Mouse (Mus musculus) thymus, postnatal 36 days (tissue): ENCODE data around the gene Spred2.
"Not testable (repeated sequence)": the region's sequence is repeated elsewhere in the genome, so short reads cannot be mapped to it uniquely, and the experiment has no call there.

ENCODE experiments used
- DNase-seq, 2 experiments: peaks; one replicate each; pipeline ENCODE4 v3.0.0; 2022; ENCODE audit warnings: mixed read lengths in 2 of 2

The Spred2 gene

GRCm38 (mm10) chr11:20025899-20026298 lies 101.7 kb downstream of the Spred2 start:
- DNase-seq, result no peak

GRCm38 (mm10) chr11:20027719-20028118 lies 103.5 kb downstream of the Spred2 start:
- no peak for DNase-seq

- DNase-seq, result no peak
These were observed 104.2 kb downstream of the Spred2 start for GRCm38 (mm10) chr11:20028396-20028795.

- DNase-seq, result no peak
These were observed 104.8 kb downstream of the Spred2 start for GRCm38 (mm10) chr11:20029014-20029413.

GRCm38 (mm10) chr11:20030973-20031372 lies 106.8 kb downstream of the Spred2 start:
- not testable (repeated sequence) for DNase-seq

GRCm38 (mm10) chr11:20031536-20031935 lies 107.4 kb downstream of the Spred2 start:
- peak; percentile 45 to 47 for DNase-seq

DNA sequence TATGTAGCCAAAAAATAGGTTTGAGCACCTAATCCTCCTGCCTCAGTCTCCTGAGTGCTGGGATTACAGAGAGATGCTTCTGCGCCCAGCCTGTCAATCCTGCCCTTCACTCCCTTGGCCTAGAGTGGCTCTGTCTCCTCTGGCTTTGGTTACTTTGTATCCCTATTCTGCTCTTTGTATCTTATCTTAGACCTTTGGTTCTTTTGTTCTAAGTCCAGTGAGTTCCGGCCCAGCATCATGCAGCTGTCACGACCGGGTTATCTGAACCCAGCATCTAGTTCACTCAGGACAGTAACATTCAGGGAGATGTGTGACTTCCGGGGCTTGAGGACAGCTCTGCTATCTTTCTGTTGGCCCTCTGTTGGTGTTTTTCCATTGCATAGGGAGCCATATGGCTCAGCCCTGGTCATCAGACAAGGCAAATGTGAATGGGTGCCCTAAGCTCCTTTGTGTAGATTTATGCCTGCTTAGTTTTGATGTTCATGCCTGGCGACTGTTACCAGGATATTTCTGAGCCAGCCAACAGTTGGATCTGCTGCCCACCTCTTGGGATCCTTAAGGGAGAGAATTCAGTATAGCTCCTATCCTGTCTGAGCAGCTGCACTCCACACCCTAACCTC lies 109.5 kb downstream of the Spred2 start:
- no peak for DNase-seq

GRCm38 (mm10) chr11:20034337-20034947 lies 110.3 kb downstream of the Spred2 start:
- DNase-seq, result no peak

DNA sequence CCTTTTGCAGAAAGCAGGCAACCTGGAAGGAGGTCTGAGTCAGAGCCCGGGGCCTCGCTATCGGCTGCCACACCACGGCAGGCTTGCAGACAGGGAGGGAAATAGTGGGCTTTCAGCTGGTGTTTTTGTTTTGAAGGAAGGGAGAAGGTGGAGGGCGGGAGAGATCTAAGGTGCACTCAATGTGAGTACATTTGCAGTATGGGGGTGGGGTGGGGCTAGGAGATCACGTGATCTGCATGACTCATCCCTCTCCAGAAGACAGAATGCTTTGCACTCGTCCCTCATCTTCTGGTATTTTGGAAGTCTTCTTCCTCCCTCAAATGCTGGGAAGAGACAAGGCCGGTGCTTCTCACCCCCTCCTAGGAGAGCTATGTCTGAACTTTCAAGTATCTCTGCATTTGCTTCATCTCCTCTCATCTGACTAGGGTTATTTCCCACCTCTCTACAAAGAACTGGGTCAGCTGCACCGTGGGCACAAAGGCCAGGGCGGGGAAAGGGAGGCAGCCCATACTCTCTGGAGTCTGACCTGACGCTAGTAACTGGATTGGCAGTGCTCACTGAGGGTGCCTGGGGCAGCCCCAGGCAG lies 111.3 kb downstream of the Spred2 start:
- peak; percentile 56 to 65 for DNase-seq

- DNase-seq, result no peak
These were observed 111.8 kb downstream of the Spred2 start for GRCm38 (mm10) chr11:20035972-20036371.

- DNase-seq, result no peak
These were observed 113.6 kb downstream of the Spred2 start for GRCm38 (mm10) chr11:20037739-20038138.

GRCm38 (mm10) chr11:20038723-20039122 lies 114.5 kb downstream of the Spred2 start:
- no peak for DNase-seq

DNA sequence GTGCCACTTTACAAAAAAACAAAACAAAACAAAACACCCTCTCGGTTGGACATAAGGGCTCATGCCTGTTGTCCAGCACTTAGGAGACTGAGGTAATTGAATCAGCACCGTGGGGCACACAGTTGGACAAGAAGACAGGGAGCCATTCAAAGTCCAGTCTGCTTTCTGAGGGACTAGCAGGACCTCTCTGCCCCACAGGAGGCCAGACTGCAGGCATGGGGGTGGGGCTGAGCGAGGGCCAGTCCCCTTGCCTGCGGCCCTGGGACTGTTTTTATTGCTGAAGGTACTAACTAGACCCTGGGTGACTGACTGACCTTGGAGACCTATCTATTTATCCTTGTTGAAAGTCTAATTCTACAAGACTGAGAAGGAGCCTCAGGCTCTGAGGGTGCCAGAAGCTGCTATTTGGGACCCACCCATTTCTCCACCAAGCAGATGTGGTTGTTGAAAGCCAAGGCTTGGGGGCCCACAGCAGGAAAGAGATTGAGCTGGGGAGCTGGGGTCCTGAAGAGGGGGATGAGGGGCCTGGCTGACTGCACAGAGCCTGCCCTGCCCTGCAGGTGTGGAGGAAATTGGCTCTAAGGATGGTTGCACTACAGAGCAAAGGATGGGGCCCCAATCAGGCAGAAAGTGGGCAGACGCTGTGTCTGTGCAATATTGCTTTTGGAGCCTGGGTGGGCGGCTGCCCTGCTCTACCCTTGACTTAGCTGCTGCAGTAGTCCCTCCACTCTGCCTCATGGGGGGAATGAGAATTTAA lies 117.2 kb downstream of the Spred2 start:
- peak; percentile 32 to 63 for DNase-seq

- DNase-seq, result no peak
These were observed 117.9 kb downstream of the Spred2 start for GRCm38 (mm10) chr11:20042106-20042505.

GRCm38 (mm10) chr11:20043256-20043655 lies 119.1 kb downstream of the Spred2 start:
- no peak for DNase-seq

DNA sequence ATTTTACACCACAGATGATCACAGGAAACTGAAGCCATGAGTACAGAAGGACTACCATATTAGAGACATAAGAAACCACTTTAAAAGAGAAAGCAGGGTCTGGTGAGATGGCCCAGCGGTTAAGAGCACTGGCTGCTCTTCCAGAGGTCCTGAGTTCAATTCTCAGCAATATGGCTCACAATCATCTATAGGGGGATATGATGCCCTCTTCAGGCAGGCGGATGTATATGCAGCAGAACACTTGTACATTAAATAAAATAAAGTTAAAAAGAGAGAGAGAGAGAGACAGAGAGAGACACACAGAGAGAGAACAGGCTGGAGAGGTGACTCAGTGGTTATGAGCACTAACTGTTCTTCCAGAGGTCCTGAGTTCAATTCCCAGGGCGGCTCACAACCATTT lies 121.4 kb downstream of the Spred2 start:
- DNase-seq, result no peak

GRCm38 (mm10) chr11:20052814-20053536 lies 128.8 kb downstream of the Spred2 start:
- no peak for DNase-seq

GRCm38 (mm10) chr11:20053951-20054350 lies 129.8 kb downstream of the Spred2 start:
- DNase-seq, result no peak

DNA sequence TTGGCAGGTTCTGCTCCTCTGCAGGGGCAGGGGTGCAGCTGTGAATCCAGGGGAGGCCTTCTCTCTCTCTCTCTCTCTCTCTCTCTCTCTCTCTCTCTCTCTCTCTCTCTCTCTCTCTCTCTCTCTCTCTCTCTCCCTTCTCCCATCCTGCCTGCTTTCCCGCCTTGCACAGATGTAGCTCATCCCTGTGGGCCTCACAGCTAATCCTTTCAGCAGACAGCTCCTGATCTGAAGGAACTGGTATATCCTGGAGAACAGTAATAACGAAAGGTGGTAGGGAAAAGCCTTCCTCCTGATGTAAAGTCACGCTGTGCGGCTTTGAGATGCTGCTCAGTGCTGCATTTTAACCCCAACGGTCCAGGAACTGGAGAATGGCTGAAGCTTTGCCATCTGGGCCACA lies 130.4 kb downstream of the Spred2 start:
- no peak for DNase-seq

DNA sequence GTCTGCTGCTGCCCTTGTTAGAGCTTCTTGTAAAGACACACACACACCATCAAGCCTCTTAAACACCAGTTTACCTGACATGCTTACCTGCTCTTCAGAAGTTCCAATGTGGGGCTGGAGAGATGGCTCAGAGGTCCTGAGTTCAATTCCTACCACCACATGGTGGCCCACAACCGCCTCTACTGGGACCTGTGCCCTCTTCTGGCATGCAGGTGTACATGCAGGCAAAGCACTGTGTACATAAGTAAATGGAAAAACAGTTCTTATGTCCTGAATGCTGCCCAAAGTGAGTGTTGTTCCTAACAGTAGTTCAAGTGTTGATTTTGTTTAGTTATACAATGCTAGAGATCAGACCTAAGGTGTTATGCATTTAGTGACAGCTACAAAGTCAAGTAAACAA lies 132.0 kb downstream of the Spred2 start:
- DNase-seq, result no peak

DNA sequence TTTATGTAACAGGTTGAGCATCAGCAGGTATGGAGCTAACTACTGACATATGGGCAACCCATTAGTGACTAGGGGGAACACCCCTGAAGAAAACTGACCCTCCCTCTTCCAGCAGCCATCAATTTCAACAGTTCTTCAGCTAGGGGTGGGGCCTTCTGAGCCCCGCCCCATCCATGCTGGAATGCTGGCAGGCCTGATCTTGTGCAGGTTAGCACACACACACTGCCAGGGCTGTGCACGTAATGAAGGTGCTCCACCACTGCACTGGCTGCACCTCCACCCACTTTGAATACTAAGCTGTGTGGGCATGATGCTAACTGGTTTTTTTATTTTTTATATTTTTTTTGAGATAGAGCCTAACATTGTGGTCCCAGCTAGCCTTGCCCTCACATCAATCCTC lies 133.3 kb downstream of the Spred2 start:
- no peak for DNase-seq

DNA sequence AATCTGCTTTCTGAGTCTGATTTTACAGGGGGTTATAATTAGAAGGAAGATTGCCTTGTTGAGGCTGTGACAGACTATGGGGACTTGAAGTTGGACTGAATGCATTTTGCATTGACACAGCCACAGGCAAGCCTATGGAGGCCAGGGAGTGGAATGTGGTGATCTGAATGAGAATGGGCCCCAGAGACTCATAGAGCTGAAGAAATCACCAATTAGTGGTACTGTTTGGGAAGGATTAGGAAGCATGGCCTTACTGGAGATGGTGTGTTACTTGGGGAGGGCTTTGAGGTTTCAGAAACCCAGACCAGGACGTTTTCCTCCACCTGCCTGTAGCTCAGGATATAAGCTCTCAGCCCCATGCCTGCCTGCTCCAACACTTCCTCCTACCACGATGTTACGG lies 135.6 kb downstream of the Spred2 start:
- DNase-seq, result no peak

DNA sequence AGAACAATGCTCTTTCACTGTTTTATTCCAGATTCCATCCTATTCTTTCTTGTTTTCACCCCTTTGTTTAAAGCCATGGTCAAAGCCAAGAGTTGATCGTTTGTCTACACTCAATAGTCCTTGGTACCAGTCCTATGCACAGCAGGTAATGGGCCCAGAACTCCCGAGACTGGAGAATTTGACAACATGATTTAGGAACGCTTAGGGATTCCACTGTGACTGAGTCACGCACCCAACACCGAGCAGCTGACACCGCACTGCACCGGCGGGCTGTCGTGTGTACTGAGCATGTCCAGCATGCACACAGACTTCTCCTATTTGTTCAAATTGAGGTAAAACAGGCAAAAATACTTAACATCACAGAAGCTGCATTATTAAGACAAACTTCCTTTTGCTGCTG lies 138.6 kb downstream of the Spred2 start:
- not testable (repeated sequence) for DNase-seq
